Mouse (Mus musculus) embryonic facial prominence, embryonic 13.5 days (tissue): ENCODE results near the gene Ubr7. TPM values are rescaled to one million over a fixed set of nuclear protein-coding genes. Genes with fewer than 3 reads are reported as not detected.

Experiments used
- polyA plus RNA-seq: library from polyadenylated mRNA; unstranded; fragments of >200 nt; fragmentation: Nextera tagmentation; extraction: Ambion mirVana; gene quantifications from 2 replicates; pipeline ENCODE4 v1.2.1, GENCODE M21; 2015

The Ubr7 gene
- polyA plus RNA-seq, 1 experiment from 2014 or later: 42.1 TPM

Other genes with a start within 250 kb of the Ubr7 start
- 3.4 and 4.3 TPM in 2 replicates for gene Chga, start 203.0 kb upstream of the Ubr7 start, polyA plus RNA-seq
- 10.4 and 10.8 TPM in 2 replicates for gene Itpk1, start 53.0 kb upstream of the Ubr7 start, polyA plus RNA-seq
- gene Moap1, start 14.3 kb upstream of the Ubr7 start, polyA plus RNA-seq: 25.5 and 25.7 TPM in 2 replicates
- 9.7 and 10.9 TPM in 2 replicates for gene Tmem251, start 14.2 kb upstream of the Ubr7 start, polyA plus RNA-seq
- not detected in 2 replicates for gene Gm28051, start 202 bp upstream of the Ubr7 start, polyA plus RNA-seq
- 36.0 and 38.9 TPM in 2 replicates for gene Gon7, start 164 bp upstream of the Ubr7 start, polyA plus RNA-seq
- gene Gm20604, start 705 bp downstream of the Ubr7 start, polyA plus RNA-seq: 28.5 and 29.5 TPM in 2 replicates
- 25.8 and 26.3 TPM in 2 replicates for gene Btbd7, start 120.5 kb downstream of the Ubr7 start, polyA plus RNA-seq
- not detected in 2 replicates for gene Cox8c, start 141.3 kb downstream of the Ubr7 start, polyA plus RNA-seq
- gene Unc79, start 190.9 kb downstream of the Ubr7 start, polyA plus RNA-seq: 0.34 and 0.35 TPM in 2 replicates